Mouse (Mus musculus): ENCODE measurements at regions not wholly inside any gene's neighbourhood (a gene's known extent, or its start where the extent isn't known, plus 50 kb on each side); places are given as distances from the start of the nearest gene placed in this dataset.

- no peak for DNase-seq (ENCODE audit: low spot score in 2 of 2)
Observed at GRCm38 (mm10) chr9:101555011-101555673, 303.5 kb upstream of the Ppp2r3a start.

- DNase-seq (ENCODE audit: low spot score in 2 of 2): no peak
Observed at GRCm38 (mm10) chr9:101552789-101553188, 301.2 kb upstream of the Ppp2r3a start.

- no peak for DNase-seq (ENCODE audit: low spot score in 2 of 2)
Observed at GRCm38 (mm10) chr9:101551256-101551655, 299.7 kb upstream of the Ppp2r3a start.

- DNase-seq (ENCODE audit: low spot score in 2 of 2): no peak
Observed at GRCm38 (mm10) chr9:101546213-101546832, 294.7 kb upstream of the Ppp2r3a start.

- no peak for DNase-seq (ENCODE audit: low spot score in 2 of 2)
Observed at GRCm38 (mm10) chr9:101518137-101518536, 266.5 kb upstream of the Ppp2r3a start.

DNA sequence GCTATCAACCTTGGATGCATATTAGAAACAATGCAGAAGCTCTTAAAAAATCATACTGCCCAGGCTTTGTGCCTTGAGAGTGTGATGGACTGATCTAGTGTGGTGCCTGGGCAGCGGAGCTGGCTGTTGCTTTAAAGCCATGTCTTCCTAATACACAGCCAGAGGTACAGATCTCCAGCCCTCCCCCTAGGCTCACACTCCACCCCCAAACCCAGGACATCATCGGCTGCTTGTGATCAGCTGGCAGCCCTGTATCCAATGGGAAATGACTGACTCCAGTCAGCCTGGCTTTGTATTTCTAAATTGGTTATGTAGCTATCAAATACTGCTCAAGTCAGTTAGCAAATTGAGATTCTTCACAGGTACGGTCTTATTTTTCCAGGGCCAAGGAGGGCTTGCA lies 259.2 kb upstream of the Ppp2r3a start:
- no peak for DNase-seq (ENCODE audit: low spot score in 2 of 2)

GRCm38 (mm10) chr9:101509196-101509595 lies 257.6 kb upstream of the Ppp2r3a start:
- no peak for DNase-seq (ENCODE audit: low spot score in 2 of 2)

GRCm38 (mm10) chr9:101507023-101507690 lies 255.6 kb upstream of the Ppp2r3a start:
- DNase-seq (ENCODE audit: low spot score in 2 of 2): no peak

- no peak for DNase-seq (ENCODE audit: low spot score in 2 of 2)
Observed at GRCm38 (mm10) chr9:101501706-101502465, 250.3 kb upstream of the Ppp2r3a start.

- DNase-seq (ENCODE audit: low spot score in 2 of 2): no peak
Observed at GRCm38 (mm10) chr9:101501036-101501435, 249.4 kb upstream of the Ppp2r3a start.

GRCm38 (mm10) chr9:101498721-101499120 lies 247.1 kb upstream of the Ppp2r3a start:
- no peak for DNase-seq (ENCODE audit: low spot score in 2 of 2)

DNA sequence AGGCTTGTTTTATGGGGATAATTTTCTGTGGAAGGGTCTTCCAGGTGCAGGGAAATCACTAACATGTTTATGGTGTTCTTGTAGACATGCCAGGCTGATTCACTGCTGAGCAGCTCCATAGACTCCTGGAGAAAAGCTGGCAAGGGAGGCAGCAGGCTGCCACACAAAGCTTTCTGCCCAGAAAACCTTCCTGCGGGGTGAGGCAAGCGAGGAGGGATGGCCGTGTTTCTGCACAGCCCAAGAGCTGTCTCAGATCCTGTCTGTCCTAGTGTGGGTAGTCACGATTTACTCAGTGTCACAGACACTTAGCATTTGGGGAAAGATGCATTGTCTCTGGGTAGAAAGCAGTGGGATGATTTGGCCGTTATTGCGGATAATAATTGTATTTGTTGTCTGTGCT lies 244.2 kb upstream of the Ppp2r3a start:
- no peak for DNase-seq (ENCODE audit: low spot score in 2 of 2)

DNA sequence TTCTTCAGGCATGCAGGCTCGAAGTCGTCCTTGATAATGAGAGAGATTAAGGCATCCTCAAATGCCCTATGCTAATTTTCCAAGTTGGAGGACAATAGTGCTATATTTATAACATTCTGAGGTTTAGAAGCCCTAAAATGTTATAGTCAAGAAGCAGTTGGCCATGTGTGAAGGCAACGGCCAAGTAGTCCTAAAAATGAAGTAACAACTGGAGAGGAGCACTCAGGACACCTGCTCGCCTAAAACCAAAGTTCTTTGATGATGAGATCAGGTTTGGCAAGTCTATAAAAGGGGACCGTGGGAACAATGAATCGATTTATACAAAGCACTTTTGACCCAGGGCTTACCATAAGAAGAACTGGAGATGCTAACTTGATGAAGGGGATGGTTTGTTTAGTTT lies 237.4 kb upstream of the Ppp2r3a start:
- DNase-seq (ENCODE audit: low spot score in 2 of 2): no peak

DNA sequence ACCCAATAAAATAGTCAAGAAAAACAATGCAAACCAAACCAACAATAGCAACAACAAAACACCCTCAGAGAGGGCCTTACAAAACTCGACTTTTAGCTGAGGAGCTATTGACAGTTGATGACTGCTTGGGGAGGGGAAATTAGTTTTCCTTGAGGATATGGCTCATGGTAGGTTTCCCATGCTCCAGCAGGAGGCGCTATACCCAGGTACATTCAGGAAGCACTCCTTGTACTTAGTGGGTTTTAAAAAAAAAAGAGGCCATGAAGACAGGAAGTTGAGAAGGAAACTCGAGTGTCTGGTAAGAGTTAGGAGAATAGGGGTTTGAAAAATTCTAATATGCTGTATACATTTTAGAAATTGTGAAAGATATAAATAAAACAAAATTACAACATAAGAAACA lies 224.6 kb upstream of the Ppp2r3a start:
- DNase-seq (ENCODE audit: low spot score in 2 of 2): no peak

DNA sequence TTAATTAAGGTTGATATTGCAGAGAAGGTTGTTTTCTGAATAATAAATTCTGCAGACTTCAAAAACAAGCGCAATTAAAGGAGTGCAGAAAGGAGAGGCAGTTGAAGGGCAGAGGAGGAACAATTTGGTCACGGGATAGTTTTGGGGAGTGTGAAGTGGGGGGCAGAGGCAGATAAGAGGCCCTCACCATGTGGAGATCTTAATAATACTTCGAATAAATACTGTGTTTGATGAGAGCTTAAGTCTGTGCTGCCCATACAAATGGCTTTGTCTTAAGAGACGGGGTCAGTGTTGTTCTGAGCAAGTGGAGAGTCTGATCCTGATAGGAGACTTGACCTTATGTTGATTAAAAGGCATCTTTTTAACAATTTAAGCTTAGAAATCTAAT lies 221.5 kb upstream of the Ppp2r3a start:
- DNase-seq (ENCODE audit: low spot score in 2 of 2): no peak

GRCm38 (mm10) chr9:101472101-101473073 lies 220.8 kb upstream of the Ppp2r3a start:
- DNase-seq (ENCODE audit: low spot score in 2 of 2): no peak

GRCm38 (mm10) chr9:101471665-101472064 lies 220.1 kb upstream of the Ppp2r3a start:
- DNase-seq (ENCODE audit: low spot score in 2 of 2): no peak

GRCm38 (mm10) chr9:101469756-101470155 lies 218.2 kb upstream of the Ppp2r3a start:
- DNase-seq (ENCODE audit: low spot score in 2 of 2): no peak

GRCm38 (mm10) chr9:101464727-101465427 lies 213.3 kb upstream of the Ppp2r3a start:
- DNase-seq (ENCODE audit: low spot score in 2 of 2): no peak

- no peak for DNase-seq (ENCODE audit: low spot score in 2 of 2)
Observed at GRCm38 (mm10) chr9:101458947-101459627, 207.5 kb upstream of the Ppp2r3a start.

All from thymus, postnatal 10 days (tissue).